Mouse (Mus musculus): ENCODE data around the gene Gm4858. TPM values are rescaled to one million over a fixed set of nuclear protein-coding genes. Genes with fewer than 3 reads are reported as not detected.

Gm4858 gene
- polyA plus RNA-seq, 1 experiment from 2014 or later: not detected

- Histone ChIP-seq H3K27me3 (no peaks in the 10 kb centered on the region), H3K36me3 (no peaks in the 10 kb centered on the region), H3K9me3 (no peaks in the 10 kb centered on the region), H3K9ac (no peak overlapping the region), H3K4me2 (no peak overlapping the region), H3K27ac (no peak overlapping the region), H3K4me1 (no peaks in the 10 kb centered on the region), H3K4me3 (no peak overlapping the region)
- ATAC-seq (ENCODE audit: insufficient number of reproducible peaks, low FRiP score, low TSS enrichment, low read depth): no peak
- 0% methylated on average over 2 of the region's 2 CpGs for WGBS
These were observed 45.9 kb downstream of the Gm4858 start for GRCm38 (mm10) chr3:93114481-93114880.

- H3K27me3 ChIP-seq: no peaks in the 10 kb centered on the region
- H3K4me2 ChIP-seq: no peak overlapping the region
- H3K9ac ChIP-seq: no peak overlapping the region
- WGBS: 47% methylated on average over 4 of the region's 4 CpGs
- H3K27ac ChIP-seq: no peak overlapping the region
- no peak overlapping the region for H3K4me3 ChIP-seq
- H3K9me3 ChIP-seq: no peaks in the 10 kb centered on the region
- H3K4me1 ChIP-seq: no peaks in the 10 kb centered on the region
- no peaks in the 10 kb centered on the region for H3K36me3 ChIP-seq
- ATAC-seq (ENCODE audit: insufficient number of reproducible peaks, low FRiP score, low TSS enrichment, low read depth): no peak
These were observed 50.5 kb downstream of the Gm4858 start for GRCm38 (mm10) chr3:93119101-93119500.

Other genes with a start within 250 kb of the Gm4858 start
- 1.2 and 5.7 TPM in 2 replicates for gene Kprp, start 241.6 kb upstream of the Gm4858 start, polyA plus RNA-seq (2015; fragmentation: Nextera tagmentation; extraction: Ambion mirVana)
- gene Lce1l, start 217.5 kb upstream of the Gm4858 start, polyA plus RNA-seq (2015; fragmentation: Nextera tagmentation; extraction: Ambion mirVana): 1.8 and 5.4 TPM in 2 replicates
- gene 2310050C09Rik, start 198.6 kb upstream of the Gm4858 start, polyA plus RNA-seq (2015; fragmentation: Nextera tagmentation; extraction: Ambion mirVana): 1.1 and 4.7 TPM in 2 replicates
- gene Lce3a, start 142.6 kb upstream of the Gm4858 start, polyA plus RNA-seq (2015; fragmentation: Nextera tagmentation; extraction: Ambion mirVana): 0.60 TPM in 1 of 2 replicates, not detected in the other
- not detected in 2 replicates for gene Lce3b, start 135.8 kb upstream of the Gm4858 start, polyA plus RNA-seq (2015; fragmentation: Nextera tagmentation; extraction: Ambion mirVana)
- gene Lce3c, start 124.3 kb upstream of the Gm4858 start, polyA plus RNA-seq (2015; fragmentation: Nextera tagmentation; extraction: Ambion mirVana): 4.7 and 11.3 TPM in 2 replicates
- gene Lce3d, start 111.4 kb upstream of the Gm4858 start, polyA plus RNA-seq (2015; fragmentation: Nextera tagmentation; extraction: Ambion mirVana): not detected in 2 replicates
- 0.66 TPM in 1 of 2 replicates, not detected in the other for gene Lce3e, start 101.8 kb upstream of the Gm4858 start, polyA plus RNA-seq (2015; fragmentation: Nextera tagmentation; extraction: Ambion mirVana)
- gene Lce3f, start 76.6 kb upstream of the Gm4858 start, polyA plus RNA-seq (2015; fragmentation: Nextera tagmentation; extraction: Ambion mirVana): 58.4 and 77.7 TPM in 2 replicates
- 33.4 and 55.3 TPM in 2 replicates for gene Crct1, start 53.1 kb upstream of the Gm4858 start, polyA plus RNA-seq (2015; fragmentation: Nextera tagmentation; extraction: Ambion mirVana)
- gene Lce1m, start 49.8 kb upstream of the Gm4858 start, polyA plus RNA-seq (2015; fragmentation: Nextera tagmentation; extraction: Ambion mirVana): 2.3 and 24.6 TPM in 2 replicates
- gene Crnn, start 76.0 kb downstream of the Gm4858 start, polyA plus RNA-seq (2015; fragmentation: Nextera tagmentation; extraction: Ambion mirVana): 2.9 and 3.1 TPM in 2 replicates
- gene Flg2, start 128.5 kb downstream of the Gm4858 start, polyA plus RNA-seq (2015; fragmentation: Nextera tagmentation; extraction: Ambion mirVana): 0.06 and 0.10 TPM in 2 replicates
- 0.42 and 6.5 TPM in 2 replicates for gene Flg, start 204.7 kb downstream of the Gm4858 start, polyA plus RNA-seq (2015; fragmentation: Nextera tagmentation; extraction: Ambion mirVana)

All from limb, embryonic 15.5 days (tissue).